Mouse (Mus musculus) hematopoietic multipotent progenitor cell, adult 10-12 weeks (in vitro differentiated cells): ENCODE measurements around the gene Gm4858. TPM values are rescaled to one million over a fixed set of nuclear protein-coding genes. Genes with fewer than 3 reads are reported as not detected.

Experiments used
- polyA plus RNA-seq: library from polyadenylated mRNA; stranded (reverse); fragments of >175 nt; gene quantifications from 2 replicates; pipeline ENCODE4 v1.2.3, GENCODE M21; 2012; ENCODE audit warnings: low replicate concordance

Gene Gm4858
- polyA plus RNA-seq: not detected in 2 replicates

GRCm38 (mm10) chr3:93068523-93068922 is at the start of gene Gm4858:
Gm4858 (plus strand) TSS chr3:93068823.

GRCm38 (mm10) chr3:93018960-93019359 is 49.7 kb upstream of the Gm4858 start, which contains the start of gene Lce1m:
Lce1m (minus strand) TSS chr3:93019060.

Other genes starting within 250 kb of the Gm4858 start
- not detected in 2 replicates for gene Kprp, start 241.6 kb upstream of the Gm4858 start, polyA plus RNA-seq
- gene Lce1l, start 217.5 kb upstream of the Gm4858 start, polyA plus RNA-seq: not detected in 2 replicates
- not detected in 2 replicates for gene 2310050C09Rik, start 198.6 kb upstream of the Gm4858 start, polyA plus RNA-seq
- gene Lce3a, start 142.6 kb upstream of the Gm4858 start, polyA plus RNA-seq: not detected in 2 replicates
- gene Lce3b, start 135.8 kb upstream of the Gm4858 start, polyA plus RNA-seq: not detected in 2 replicates
- gene Lce3c, start 124.3 kb upstream of the Gm4858 start, polyA plus RNA-seq: not detected in 2 replicates
- gene Lce3d, start 111.4 kb upstream of the Gm4858 start, polyA plus RNA-seq: not detected in 2 replicates
- gene Lce3e, start 101.8 kb upstream of the Gm4858 start, polyA plus RNA-seq: not detected in 2 replicates
- not detected in 2 replicates for gene Lce3f, start 76.6 kb upstream of the Gm4858 start, polyA plus RNA-seq
- gene Crct1, start 53.1 kb upstream of the Gm4858 start, polyA plus RNA-seq: not detected in 2 replicates
- gene Lce1m, start 49.8 kb upstream of the Gm4858 start, polyA plus RNA-seq: not detected in 2 replicates
- not detected in 2 replicates for gene Crnn, start 76.0 kb downstream of the Gm4858 start, polyA plus RNA-seq
- gene Flg2, start 128.5 kb downstream of the Gm4858 start, polyA plus RNA-seq: not detected in 2 replicates
- 0.16 TPM in 1 of 2 replicates, not detected in the other for gene Flg, start 204.7 kb downstream of the Gm4858 start, polyA plus RNA-seq